Mouse (Mus musculus) MEL (cell line): ENCODE data around the gene Gng7. TPM values are rescaled to one million over a fixed set of nuclear protein-coding genes. Genes with fewer than 3 reads are reported as not detected.
"Not testable (repeated sequence)": the region's sequence is repeated elsewhere in the genome, so short reads cannot be mapped to it uniquely, and the experiment has no call there.

Source experiments
- DNase-seq: peaks from one replicate; pipeline ENCODE4 v3.0.0; 2011; ENCODE audit warnings: low read depth, low spot score
- H3K27ac ChIP-seq: 2 replicates; pipeline ENCODE4 v1.5.1; 2012; ENCODE audit warnings: low read depth, mild to moderate bottlenecking, control low read depth, low read length, moderate library complexity; ENCODE audit not compliant: control insufficient read depth
- H3K27me3 ChIP-seq, 2 experiments: fragments of 150-350 bp in 1 of 2; sonication (generic) in 1 of 2; 2 replicates each; pipeline ENCODE4 v1.6.1; 2012; ENCODE audit warnings: low read length in 2 of 2, mild to moderate bottlenecking in 2 of 2, improper control_type of control experiment in 1 of 2, moderate library complexity in 1 of 2; ENCODE audit not compliant: insufficient read depth in 2 of 2, control insufficient read depth in 1 of 2
- H3K36me3 ChIP-seq, 2 experiments: 2 replicates each; pipeline ENCODE4 v1.6.1; 2012 to 2014; ENCODE audit warnings: low read length in 2 of 2, improper control_type of control experiment in 1 of 2, inconsistent platforms in 1 of 2, mild to moderate bottlenecking in 1 of 2; ENCODE audit not compliant: insufficient read depth in 2 of 2, control insufficient read depth in 1 of 2
- H3K4me1 ChIP-seq, 2 experiments: fragments of 150-350 bp in 1 of 2; sonication (generic) in 1 of 2; 2 replicates each; pipeline ENCODE4 v1.6.1; 2012; ENCODE audit warnings: low read length in 2 of 2, improper control_type of control experiment in 1 of 2, mild to moderate bottlenecking in 1 of 2; ENCODE audit not compliant: insufficient read depth in 2 of 2, control insufficient read depth in 1 of 2
- H3K4me3 ChIP-seq, 2 experiments: fragments of 150-350 bp in 1 of 2; sonication (generic) in 1 of 2; 2 replicates each; pipeline ENCODE4 v1.5.1; 2012; ENCODE audit warnings: low read depth in 2 of 2, low read length in 2 of 2, mild to moderate bottlenecking in 2 of 2, moderate library complexity in 2 of 2, control low read depth in 1 of 2, improper control_type of control experiment in 1 of 2; ENCODE audit not compliant: control insufficient read depth in 1 of 2, insufficient read depth in 1 of 2
- H3K79me2 ChIP-seq: 2 replicates; pipeline ENCODE4 v1.6.1; 2012; ENCODE audit warnings: mild to moderate bottlenecking, low read length, moderate library complexity; ENCODE audit not compliant: control insufficient read depth, poor library complexity, insufficient read depth
- H3K9ac ChIP-seq: 2 replicates; pipeline ENCODE4 v1.6.1; 2012; ENCODE audit warnings: low read depth, mild to moderate bottlenecking, control low read depth, low read length, moderate library complexity; ENCODE audit not compliant: control insufficient read depth, poor library complexity, severe bottlenecking
- H3K9me3 ChIP-seq: fragments of 150-350 bp; sonication (generic); replicated peaks from 2 replicates; pipeline ENCODE4 v1.6.1; 2012; ENCODE audit warnings: mild to moderate bottlenecking, low read length, improper control_type of control experiment, moderate library complexity; ENCODE audit not compliant: insufficient read depth
- CHD2 ChIP-seq: IDR thresholded peaks from 2 replicates; pipeline ENCODE4 v1.6.1; 2011; ENCODE audit warnings: low read length, improper control_type of control experiment
- CTCF ChIP-seq, 3 experiments: IDR thresholded peaks in 2 of 3; conservative IDR thresholded peaks in 1 of 3; 2 replicates each; pipeline ENCODE4 v1.5.1; 2011 to 2012; ENCODE audit warnings: low read length in 3 of 3, low read depth in 2 of 3, mild to moderate bottlenecking in 2 of 3, improper control_type of control experiment in 1 of 3, inconsistent platforms in 1 of 3, mixed read lengths in 1 of 3, moderate library complexity in 1 of 3; ENCODE audit not compliant: control insufficient read depth in 1 of 3, insufficient read depth in 1 of 3, poor library complexity in 1 of 3, severe bottlenecking in 1 of 3
- ELF1 ChIP-seq: IDR thresholded peaks from 2 replicates; pipeline ENCODE4 v1.6.1; 2014; ENCODE audit warnings: low read depth, mild to moderate bottlenecking, inconsistent platforms, low read length, improper control_type of control experiment, moderate library complexity
- EP300 ChIP-seq, 2 experiments: IDR thresholded peaks; 2 replicates each; pipeline ENCODE4 v1.6.1; 2011; ENCODE audit warnings: improper control_type of control experiment in 2 of 2, low read length in 2 of 2, low read depth in 1 of 2, mild to moderate bottlenecking in 1 of 2
- ETS1 ChIP-seq: IDR thresholded peaks from 2 replicates; pipeline ENCODE4 v1.6.1; 2012; ENCODE audit warnings: low read depth, mild to moderate bottlenecking, inconsistent platforms, low read length, improper control_type of control experiment, moderate library complexity
- GABPA ChIP-seq: IDR thresholded peaks from 2 replicates; pipeline ENCODE4 v1.6.1; 2012; ENCODE audit warnings: low read depth, mild to moderate bottlenecking, inconsistent platforms, low read length, improper control_type of control experiment, moderate library complexity
- GATA1 ChIP-seq: IDR thresholded peaks from 2 replicates; pipeline ENCODE4 v1.6.1; 2011; ENCODE audit warnings: low read depth, low read length, improper control_type of control experiment
- HCFC1 ChIP-seq: IDR thresholded peaks from 2 replicates; pipeline ENCODE4 v1.6.1; 2012; ENCODE audit warnings: low read depth, mild to moderate bottlenecking, inconsistent platforms, low read length, improper control_type of control experiment, moderate library complexity
- MAFK ChIP-seq: IDR thresholded peaks from 2 replicates; pipeline ENCODE4 v1.6.1; 2011; ENCODE audit warnings: low read depth, mild to moderate bottlenecking, low read length, improper control_type of control experiment, borderline replicate concordance
- MAX ChIP-seq: IDR thresholded peaks from 2 replicates; pipeline ENCODE4 v1.6.1; 2011; ENCODE audit warnings: low read length, improper control_type of control experiment
- MEF2A ChIP-seq: IDR thresholded peaks from 2 replicates; pipeline ENCODE4 v1.6.1; 2014; ENCODE audit warnings: low read depth, mild to moderate bottlenecking, inconsistent platforms, low read length, improper control_type of control experiment; ENCODE audit not compliant: poor library complexity, insufficient replicate concordance, severe bottlenecking; ENCODE audit errors: extremely low read depth
- MXI1 ChIP-seq: IDR thresholded peaks from 2 replicates; pipeline ENCODE4 v1.6.1; 2011; ENCODE audit warnings: mild to moderate bottlenecking, low read depth, low read length, improper control_type of control experiment
- MYB ChIP-seq: IDR thresholded peaks from 2 replicates; pipeline ENCODE4 v1.6.1; 2011; ENCODE audit warnings: mild to moderate bottlenecking, low read depth, low read length, improper control_type of control experiment
- NELFE ChIP-seq: IDR thresholded peaks from 2 replicates; pipeline ENCODE4 v1.6.1; 2011; ENCODE audit warnings: low read depth, low read length, improper control_type of control experiment
- RAD21 ChIP-seq: IDR thresholded peaks from 2 replicates; pipeline ENCODE4 v1.6.1; 2011; ENCODE audit warnings: mild to moderate bottlenecking, low read depth, low read length, improper control_type of control experiment
- RCOR1 ChIP-seq: IDR thresholded peaks from 2 replicates; pipeline ENCODE4 v1.6.1; 2012; ENCODE audit warnings: low read depth, mild to moderate bottlenecking, inconsistent platforms, low read length, improper control_type of control experiment
- SIN3A ChIP-seq: IDR thresholded peaks from 2 replicates; pipeline ENCODE4 v1.6.1; 2012; ENCODE audit warnings: low read length, improper control_type of control experiment, inconsistent platforms
- SMC3 ChIP-seq: IDR thresholded peaks from 2 replicates; pipeline ENCODE4 v1.6.1; 2011; ENCODE audit warnings: low read depth, low read length, improper control_type of control experiment
- TAL1 ChIP-seq: IDR thresholded peaks from 2 replicates; pipeline ENCODE4 v1.6.1; 2012; ENCODE audit warnings: mild to moderate bottlenecking, inconsistent platforms, low read length, moderate library complexity, mixed read lengths
- USF1 ChIP-seq: IDR thresholded peaks from 2 replicates; pipeline ENCODE4 v1.6.1; 2014; ENCODE audit warnings: low read depth, mild to moderate bottlenecking, inconsistent platforms, low read length, improper control_type of control experiment, moderate library complexity
- USF2 ChIP-seq, 2 experiments: IDR thresholded peaks; 2 replicates each; pipeline ENCODE4 v1.6.1; 2011 to 2012; ENCODE audit warnings: improper control_type of control experiment in 2 of 2, low read length in 2 of 2, borderline replicate concordance in 1 of 2, inconsistent platforms in 1 of 2, low read depth in 1 of 2, mild to moderate bottlenecking in 1 of 2; ENCODE audit not compliant: insufficient read depth in 1 of 2
- ZC3H11A ChIP-seq: IDR thresholded peaks from 2 replicates; pipeline ENCODE4 v1.6.1; 2012; ENCODE audit warnings: low read depth, mild to moderate bottlenecking, inconsistent platforms, low read length, improper control_type of control experiment
- ZMIZ1 ChIP-seq: IDR thresholded peaks from 2 replicates; pipeline ENCODE4 v1.6.1; 2012; ENCODE audit warnings: low read depth, mild to moderate bottlenecking, inconsistent platforms, low read length, improper control_type of control experiment, moderate library complexity
- ZNF384 ChIP-seq: IDR thresholded peaks from 2 replicates; pipeline ENCODE4 v1.6.1; 2012; ENCODE audit warnings: low read depth, mild to moderate bottlenecking, inconsistent platforms, low read length, improper control_type of control experiment
- polyA plus RNA-seq, 2 experiments: library from polyadenylated mRNA; stranded (reverse) in 1 of 2; unstranded in 1 of 2; fragments of >175 nt in 1 of 2; fragments of >200 nt in 1 of 2; gene quantifications; 2 replicates each; pipeline versions ENCODE4 v1.2.1 to v1.2.4; 2012; ENCODE audit warnings: low replicate concordance in 2 of 2, low read depth in 1 of 2; ENCODE audit not compliant: insufficient read length in 2 of 2, insufficient read depth in 1 of 2, missing spikeins in 1 of 2
- total RNA-seq: library from RNA; depleted of rRNA; stranded (reverse); fragments of 300-350 nt; gene quantifications from 2 replicates; pipeline ENCODE4 v1.2.3, GENCODE M21; 2012

Gene Gng7
- total and polyA plus RNA-seq, 3 experiments: 1.3 to 6.2 TPM; not detected in 1

- Histone ChIP-seq H3K9me3 (no peaks in the 10 kb centered on the region), H3K4me1 (no peaks in the 10 kb centered on the region), H3K79me2 (peaks cover 23% of the 10 kb centered on the region), H3K36me3 (peaks cover 0 to 5% of the 10 kb centered on the region in 2 experiments; a peak in 2 of 4 replicates), H3K27me3 (no peaks in the 10 kb centered on the region), H3K27ac (no peak overlapping the region), H3K4me3 (no peak overlapping the region), H3K9ac (no peak overlapping the region)
- DNase-seq: no peak
- no peak for TF ChIP-seq ETS1
Measured at GRCm38 (mm10) chr10:81052577-81052976, 37.8 kb upstream of the Gng7 start.

DNA sequence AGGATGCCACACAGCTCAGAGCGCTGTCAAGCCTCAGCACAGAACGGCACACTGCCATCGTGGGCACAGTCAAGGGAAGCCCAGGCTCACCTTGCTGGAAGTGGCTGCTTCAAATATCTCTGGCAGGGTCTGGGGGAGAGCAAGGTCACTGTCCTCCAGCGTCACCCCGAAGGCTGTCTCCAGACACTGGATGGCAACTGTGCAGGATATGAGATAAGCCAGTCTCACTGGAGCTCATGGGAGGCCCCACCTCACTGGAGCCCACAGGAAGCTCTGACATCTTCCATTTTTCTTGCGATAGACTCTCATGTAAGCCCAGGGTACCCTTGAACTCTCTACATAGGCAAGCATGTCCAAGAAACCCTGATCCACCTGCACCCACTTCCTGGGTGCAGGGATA, 36.4 kb upstream of the Gng7 start:
- TF ChIP-seq MYB: no peak
- 0 out of 2 replicates have a peak, but pooled peaks have one; percentile 7 for TF ChIP-seq TAL1
- peaks cover 9% of the 10 kb centered on the region; the same call in 1 of the 2 replicates for H3K79me2 ChIP-seq
- no peaks in the 10 kb centered on the region for H3K27me3 ChIP-seq
- no peaks in the 10 kb centered on the region for H3K4me1 ChIP-seq
- DNase-seq: no peak
- H3K4me3 ChIP-seq: no peak overlapping the region
- peaks cover 0 to 5% of the 10 kb centered on the region in 2 experiments; a peak in 2 of 4 replicates for H3K36me3 ChIP-seq
- no peak overlapping the region for H3K27ac ChIP-seq
- H3K9me3 ChIP-seq: no peaks in the 10 kb centered on the region
- H3K9ac ChIP-seq: no peak overlapping the region

GRCm38 (mm10) chr10:81050645-81051044, 35.9 kb upstream of the Gng7 start:
- H3K27ac ChIP-seq: no peak overlapping the region
- H3K9me3 ChIP-seq: no peaks in the 10 kb centered on the region
- no peak overlapping the region for H3K4me3 ChIP-seq
- no peak for TF ChIP-seq MAX
- 0 out of 2 replicates have a peak, but pooled peaks have one; percentile 18 for TF ChIP-seq ZC3H11A
- no peak for TF ChIP-seq MEF2A
- TF ChIP-seq HCFC1: no peak
- TF ChIP-seq EP300 (IDR thresholded peaks at IDR 0.05; ENCODE audit: low read depth in 1 of 2, low read length in 2 of 2): no peak
- no peak for TF ChIP-seq GATA1
- peak; percentile 35 for TF ChIP-seq RAD21
- no peak for TF ChIP-seq GABPA
- no peak for TF ChIP-seq RCOR1
- TF ChIP-seq USF2 (IDR thresholded peaks at IDR 0.05; ENCODE audit: borderline replicate concordance in 1 of 2, insufficient read depth in 1 of 2, low read depth in 1 of 2, low read length in 2 of 2): no peak
- 0 out of 2 replicates have a peak, but pooled peaks have one; percentile 24 for TF ChIP-seq SIN3A
- no peak for TF ChIP-seq MXI1
- TF ChIP-seq USF1: no peak
- TF ChIP-seq SMC3: peak; percentile 49
- no peak for TF ChIP-seq MAFK
- TF ChIP-seq ZNF384: no peak
- TF ChIP-seq CTCF (IDR thresholded peaks at IDR 0.05 in 2 of 3, conservative IDR thresholded peaks at IDR 0.05 in 1 of 3; ENCODE audit: control insufficient read depth in 1 of 3, insufficient read depth in 1 of 3, low read depth in 2 of 3, low read length in 3 of 3, poor library complexity in 1 of 3, severe bottlenecking in 1 of 3): peak; percentile 58 to 66 (median 61)
- no peak for TF ChIP-seq CHD2
- no peak for TF ChIP-seq ZMIZ1
- no peak for TF ChIP-seq NELFE
- TF ChIP-seq ELF1: no peak
- no peaks in the 10 kb centered on the region for H3K4me1 ChIP-seq
- peak; percentile 62 for DNase-seq
- H3K9ac ChIP-seq: no peak overlapping the region
- H3K79me2 ChIP-seq: peaks cover 8% of the 10 kb centered on the region; the same call in 1 of the 2 replicates
- peaks cover 0 to 5% of the 10 kb centered on the region in 2 experiments; a peak in 2 of 4 replicates for H3K36me3 ChIP-seq
- H3K27me3 ChIP-seq: no peaks in the 10 kb centered on the region

GRCm38 (mm10) chr10:81045246-81045645, 30.5 kb upstream of the Gng7 start:
- not testable (repeated sequence) for H3K9ac ChIP-seq, H3K9me3 ChIP-seq, H3K4me3 ChIP-seq, H3K36me3 ChIP-seq, H3K27ac ChIP-seq, H3K27me3 ChIP-seq, H3K79me2 ChIP-seq, H3K4me1 ChIP-seq, DNase-seq
